Mouse (Mus musculus): ENCODE measurements around the gene Gad1. TPM values are rescaled to one million over a fixed set of nuclear protein-coding genes. Genes with fewer than 3 reads are reported as not detected.

Gad1 gene
- polyA plus RNA-seq, 1 experiment from 2014 or later: 0.23 TPM

- H3K4me3 ChIP-seq (replicated peaks): no peak overlapping the region
- no peak for ATAC-seq (replicated peaks; ENCODE audit: low FRiP score)
- no peaks in the 10 kb centered on the region for H3K36me3 ChIP-seq
- no peak overlapping the region for H3K4me2 ChIP-seq
- H3K9me3 ChIP-seq (replicated peaks): no peaks in the 10 kb centered on the region
- WGBS: 82% methylated on average over 7 of the region's 7 CpGs
- H3K27me3 ChIP-seq: no peaks in the 10 kb centered on the region
- H3K9ac ChIP-seq: no peak overlapping the region
- no peaks in the 10 kb centered on the region for H3K4me1 ChIP-seq
- no peak overlapping the region for H3K27ac ChIP-seq
Measured at GRCm38 (mm10) chr2:70614745-70615351, 62.0 kb downstream of the Gad1 start.

- Histone ChIP-seq H3K9ac (no peak overlapping the region), H3K4me1 (no peaks in the 10 kb centered on the region), H3K4me2 (no peak overlapping the region), H3K27ac (no peak overlapping the region), H3K4me3 (replicated peaks) (no peak overlapping the region), H3K9me3 (replicated peaks) (no peaks in the 10 kb centered on the region), H3K36me3 (no peaks in the 10 kb centered on the region), H3K27me3 (no peaks in the 10 kb centered on the region)
- no peak for ATAC-seq (replicated peaks; ENCODE audit: low FRiP score)
- WGBS: 77% methylated on average over 2 of the region's 2 CpGs
Measured at GRCm38 (mm10) chr2:70616076-70616475, 63.2 kb downstream of the Gad1 start.

- Histone ChIP-seq H3K27me3 (no peaks in the 10 kb centered on the region), H3K4me1 (no peaks in the 10 kb centered on the region), H3K36me3 (no peaks in the 10 kb centered on the region), H3K27ac (no peak overlapping the region), H3K4me2 (no peak overlapping the region), H3K4me3 (replicated peaks) (no peak overlapping the region), H3K9ac (no peak overlapping the region), H3K9me3 (replicated peaks) (no peaks in the 10 kb centered on the region)
- 61% methylated on average over 3 of the region's 3 CpGs for WGBS
- ATAC-seq (replicated peaks; ENCODE audit: low FRiP score): no peak
Measured at GRCm38 (mm10) chr2:70616617-70617016, 63.7 kb downstream of the Gad1 start.

GRCm38 (mm10) chr2:70619232-70619835 lies 66.5 kb downstream of the Gad1 start:
- ATAC-seq (replicated peaks; ENCODE audit: low FRiP score): no peak
- 83% methylated on average over 6 of the region's 6 CpGs for WGBS
- no peaks in the 10 kb centered on the region for H3K36me3 ChIP-seq

GRCm38 (mm10) chr2:70620225-70620624 lies 67.4 kb downstream of the Gad1 start:
- Histone ChIP-seq H3K36me3 (no peaks in the 10 kb centered on the region), H3K4me2 (no peak overlapping the region), H3K9me3 (replicated peaks) (no peaks in the 10 kb centered on the region), H3K9ac (no peak overlapping the region), H3K27me3 (no peaks in the 10 kb centered on the region), H3K4me3 (replicated peaks) (no peak overlapping the region), H3K4me1 (no peaks in the 10 kb centered on the region), H3K27ac (no peak overlapping the region)
- whole genome bisulfite sequencing: 23% methylated on average over 6 of the region's 6 CpGs
- no peak for ATAC-seq (replicated peaks; ENCODE audit: low FRiP score)

More at GRCm38 (mm10) chr2:70619232-70619835, 66.5 kb downstream of the Gad1 start:
- no peaks in the 10 kb centered on the region for H3K27me3 ChIP-seq
- H3K4me2 ChIP-seq: no peak overlapping the region
- H3K9me3 ChIP-seq (replicated peaks): no peaks in the 10 kb centered on the region
- H3K4me3 ChIP-seq (replicated peaks): no peak overlapping the region
- H3K4me1 ChIP-seq: no peaks in the 10 kb centered on the region
- no peak overlapping the region for H3K27ac ChIP-seq
- H3K9ac ChIP-seq: no peak overlapping the region

GRCm38 (mm10) chr2:70622244-70622643 lies 69.4 kb downstream of the Gad1 start:
- ATAC-seq (replicated peaks; ENCODE audit: low FRiP score): no peak

GRCm38 (mm10) chr2:70625761-70626160 lies 72.9 kb downstream of the Gad1 start:
- H3K4me2 ChIP-seq: no peak overlapping the region
- no peaks in the 10 kb centered on the region for H3K9me3 ChIP-seq (replicated peaks)
- no peaks in the 10 kb centered on the region for H3K27me3 ChIP-seq
- no peak overlapping the region for H3K27ac ChIP-seq
- no peak overlapping the region for H3K4me3 ChIP-seq (replicated peaks)
- no peaks in the 10 kb centered on the region for H3K36me3 ChIP-seq
- H3K9ac ChIP-seq: no peak overlapping the region
- ATAC-seq (replicated peaks; ENCODE audit: low FRiP score): no peak
- 61% methylated on average over 7 of the region's 7 CpGs for WGBS
- peaks cover 14% of the 10 kb centered on the region for H3K4me1 ChIP-seq

More at GRCm38 (mm10) chr2:70622244-70622643, 69.4 kb downstream of the Gad1 start:
- Histone ChIP-seq H3K4me3 (replicated peaks) (no peak overlapping the region), H3K36me3 (no peaks in the 10 kb centered on the region), H3K4me1 (no peaks in the 10 kb centered on the region), H3K9me3 (replicated peaks) (no peaks in the 10 kb centered on the region), H3K27me3 (no peaks in the 10 kb centered on the region), H3K4me2 (no peak overlapping the region), H3K27ac (no peak overlapping the region), H3K9ac (no peak overlapping the region)
- WGBS: 65% methylated on average over 4 of the region's 4 CpGs

- Histone ChIP-seq H3K9me3 (replicated peaks) (no peaks in the 10 kb centered on the region), H3K4me1 (peaks cover 14% of the 10 kb centered on the region), H3K4me2 (no peak overlapping the region), H3K9ac (no peak overlapping the region), H3K36me3 (no peaks in the 10 kb centered on the region), H3K27me3 (no peaks in the 10 kb centered on the region), H3K4me3 (replicated peaks) (no peak overlapping the region), H3K27ac (no peak overlapping the region)
- no peak for ATAC-seq (replicated peaks; ENCODE audit: low FRiP score)
- WGBS: 84% methylated on average over 12 of the region's 12 CpGs
Measured at GRCm38 (mm10) chr2:70628397-70628796, 75.5 kb downstream of the Gad1 start.

- H3K9ac ChIP-seq: no peak overlapping the region
- peak overlapping the region; percentile 33 for H3K4me3 ChIP-seq (replicated peaks)
- H3K4me2 ChIP-seq: peak overlapping the region; percentile 57
- no peaks in the 10 kb centered on the region for H3K27me3 ChIP-seq
- WGBS: 6% methylated on average over 10 of the region's 10 CpGs
- peak; percentile 92 for ATAC-seq (replicated peaks; ENCODE audit: low FRiP score)
- H3K9me3 ChIP-seq (replicated peaks): no peaks in the 10 kb centered on the region
- peak overlapping the region; percentile 55; the same call in 1 of the 2 replicates for H3K27ac ChIP-seq
- H3K36me3 ChIP-seq: no peaks in the 10 kb centered on the region
- peaks cover 14% of the 10 kb centered on the region for H3K4me1 ChIP-seq
Measured at GRCm38 (mm10) chr2:70629339-70629761, 76.5 kb downstream of the Gad1 start.

- no peaks in the 10 kb centered on the region for H3K9me3 ChIP-seq (replicated peaks)
- H3K36me3 ChIP-seq: no peaks in the 10 kb centered on the region
- peak overlapping the region; percentile 33; the same call in 1 of the 2 replicates for H3K4me3 ChIP-seq (replicated peaks)
- H3K4me2 ChIP-seq: peak overlapping the region; percentile 57
- H3K4me1 ChIP-seq: peaks cover 14% of the 10 kb centered on the region
- H3K9ac ChIP-seq: no peak overlapping the region
- no peaks in the 10 kb centered on the region for H3K27me3 ChIP-seq
- peak overlapping the region; percentile 55 for H3K27ac ChIP-seq
- WGBS: 59% methylated on average over 3 of the region's 3 CpGs
- ATAC-seq (replicated peaks; ENCODE audit: low FRiP score): no peak; the same call in 1 of the 2 replicates
Measured at GRCm38 (mm10) chr2:70629921-70630320, 77.0 kb downstream of the Gad1 start.

- H3K36me3 ChIP-seq: no peaks in the 10 kb centered on the region
- ATAC-seq (replicated peaks; ENCODE audit: low FRiP score): no peak
- H3K4me1 ChIP-seq: peaks cover 14% of the 10 kb centered on the region
- 76% methylated on average over 1 of the region's 1 CpGs for WGBS
- no peak overlapping the region for H3K27ac ChIP-seq
- no peak overlapping the region for H3K4me3 ChIP-seq (replicated peaks)
- no peak overlapping the region for H3K4me2 ChIP-seq
- peaks cover 6% of the 10 kb centered on the region; the same call in 1 of the 2 replicates for H3K9me3 ChIP-seq (replicated peaks)
- no peak overlapping the region for H3K9ac ChIP-seq
- H3K27me3 ChIP-seq: no peaks in the 10 kb centered on the region
Measured at GRCm38 (mm10) chr2:70631321-70631720, 78.4 kb downstream of the Gad1 start.

GRCm38 (mm10) chr2:70632412-70632811 lies 79.5 kb downstream of the Gad1 start:
- no peak for ATAC-seq (replicated peaks; ENCODE audit: low FRiP score)

More at GRCm38 (mm10) chr2:70632412-70632811, 79.5 kb downstream of the Gad1 start:
- Histone ChIP-seq H3K9ac (no peak overlapping the region), H3K4me3 (replicated peaks) (no peak overlapping the region), H3K4me1 (peaks cover 14% of the 10 kb centered on the region), H3K4me2 (no peak overlapping the region), H3K27ac (no peak overlapping the region), H3K36me3 (no peaks in the 10 kb centered on the region), H3K27me3 (no peaks in the 10 kb centered on the region), H3K9me3 (replicated peaks) (peaks cover 10% of the 10 kb centered on the region)
- 90% methylated on average over 1 of the region's 1 CpGs for WGBS

All from kidney, embryonic 15.5 days (tissue).